Comparison of ENCODE assay signal across 9 mouse cellular contexts in genomic region chr10:26494380-26494781, GRCm38 (mm10).
DNase-seq lines count a peak whose midpoint lies in the region; ATAC-seq lines count a peak whose summit lies in the region.
"Had no signal": no experiment of that assay in that cellular context is flagged by ENCODE, and none has a peak within 500 bp of the region (broad histone marks: within the 10 kb centered on the region; RNA-seq: fewer than 3 reads in every experiment).

No protein-coding gene starts in this region.

- peak; percentile 53 for DNase-seq in hindbrain, embryonic 11.5 days (ENCODE audit: low spot score)
- peak; percentile 73 for DNase-seq in T-cell, adult 2 months (ENCODE audit: low spot score)
- peak; percentile 21 for DNase-seq in kidney, adult 11 months
- no peak for DNase-seq in liver, embryonic 11.5 days (ENCODE audit: low spot score)
- DNase-seq in retina, embryonic 14.5 days (ENCODE audit: low spot score), result peak; percentile 70
- DNase-seq in thymus, postnatal 36 days, result peak; percentile 46 to 63

- no peaks in the 10 kb centered on the region for H3K27me3 ChIP-seq in hindbrain, embryonic 11.5 days (ENCODE audit: control insufficient read depth, insufficient read depth, low read length)
- H3K27me3 ChIP-seq in hindbrain, embryonic 12.5 days, result no peaks in the 10 kb centered on the region
- no peaks in the 10 kb centered on the region for H3K27me3 ChIP-seq in forebrain, embryonic 12.5 days
- no peaks in the 10 kb centered on the region for H3K27me3 ChIP-seq in liver, embryonic 11.5 days (replicated peaks; ENCODE audit: control insufficient read depth, insufficient read depth, low read length)

- no peak overlapping the region for H3K9ac ChIP-seq in hindbrain, embryonic 11.5 days (ENCODE audit: low read depth, low read length)
- no peak overlapping the region for H3K9ac ChIP-seq in hindbrain, embryonic 12.5 days
- no peak overlapping the region for H3K9ac ChIP-seq in forebrain, embryonic 12.5 days
- no peak overlapping the region for H3K9ac ChIP-seq in liver, embryonic 11.5 days (ENCODE audit: low read depth, low read length)

- H3K9me3 ChIP-seq in hindbrain, embryonic 11.5 days (ENCODE audit: control insufficient read depth, low read length), result no peaks in the 10 kb centered on the region
- no peaks in the 10 kb centered on the region for H3K9me3 ChIP-seq in hindbrain, embryonic 12.5 days (replicated peaks)
- no peaks in the 10 kb centered on the region for H3K9me3 ChIP-seq in forebrain, embryonic 12.5 days
- no peaks in the 10 kb centered on the region for H3K9me3 ChIP-seq in liver, embryonic 11.5 days (ENCODE audit: control insufficient read depth, low read length)

- no peak overlapping the region for H3K4me2 ChIP-seq in hindbrain, embryonic 11.5 days (replicated peaks; ENCODE audit: low read depth, low read length)
- no peak overlapping the region for H3K4me2 ChIP-seq in hindbrain, embryonic 12.5 days (replicated peaks)
- no peak overlapping the region for H3K4me2 ChIP-seq in forebrain, embryonic 12.5 days
- H3K4me2 ChIP-seq in liver, embryonic 11.5 days, result peak overlapping the region; percentile 28

- ATAC-seq in hindbrain, embryonic 11.5 days (ENCODE audit: low FRiP score), result peak; percentile 40; the same call in 1 of the 2 replicates
- ATAC-seq in hindbrain, embryonic 12.5 days (ENCODE audit: low FRiP score), result no peak
- ATAC-seq in forebrain, embryonic 12.5 days (ENCODE audit: low FRiP score), result peak; percentile 20; the same call in 1 of the 2 replicates
- ATAC-seq in liver, embryonic 11.5 days (replicated peaks; ENCODE audit: low FRiP score), result no peak; the same call in 1 of the 2 replicates

- H3K27ac ChIP-seq in hindbrain, embryonic 11.5 days (ENCODE audit: low read depth, low read length), result no peak overlapping the region
- H3K27ac ChIP-seq in hindbrain, embryonic 12.5 days, result no peak overlapping the region
- no peak overlapping the region for H3K27ac ChIP-seq in forebrain, embryonic 12.5 days
- H3K27ac ChIP-seq in liver, embryonic 11.5 days (ENCODE audit: low read depth, low read length), result no peak overlapping the region
- H3K27ac ChIP-seq: macrophage had no signal

- H3K36me3 ChIP-seq in hindbrain, embryonic 11.5 days (ENCODE audit: control insufficient read depth, insufficient read depth, low read length), result no peaks in the 10 kb centered on the region
- H3K36me3 ChIP-seq in hindbrain, embryonic 12.5 days, result no peaks in the 10 kb centered on the region
- H3K36me3 ChIP-seq in forebrain, embryonic 12.5 days (replicated peaks), result no peaks in the 10 kb centered on the region
- H3K36me3 ChIP-seq in liver, embryonic 11.5 days (ENCODE audit: control insufficient read depth, insufficient read depth, low read length), result no peaks in the 10 kb centered on the region

- no peaks in the 10 kb centered on the region for H3K4me1 ChIP-seq in hindbrain, embryonic 11.5 days (replicated peaks; ENCODE audit: control insufficient read depth, insufficient read depth, low read length)
- no peaks in the 10 kb centered on the region for H3K4me1 ChIP-seq in hindbrain, embryonic 12.5 days
- no peaks in the 10 kb centered on the region for H3K4me1 ChIP-seq in forebrain, embryonic 12.5 days
- H3K4me1 ChIP-seq in liver, embryonic 11.5 days (replicated peaks; ENCODE audit: control insufficient read depth, insufficient read depth, low read length), result no peaks in the 10 kb centered on the region

- WGBS in hindbrain, embryonic 11.5 days, result 73% methylated on average over 9 of the region's 9 CpGs
- WGBS in hindbrain, embryonic 12.5 days, result 72% methylated on average over 9 of the region's 9 CpGs
- WGBS in forebrain, embryonic 12.5 days, result 68% methylated on average over 9 of the region's 9 CpGs
- 52% methylated on average over 9 of the region's 9 CpGs for WGBS in liver, embryonic 11.5 days

- H3K4me3 ChIP-seq in hindbrain, embryonic 11.5 days (ENCODE audit: low read depth, low read length), result no peak overlapping the region
- no peak overlapping the region for H3K4me3 ChIP-seq in hindbrain, embryonic 12.5 days
- H3K4me3 ChIP-seq in forebrain, embryonic 12.5 days (replicated peaks), result no peak overlapping the region
- H3K4me3 ChIP-seq in liver, embryonic 11.5 days (ENCODE audit: low read depth, low read length), result no peak overlapping the region

Comparison
In these comparisons a context has a peak if more than half of its experiments do, and no peak if none do; other contexts are left out.
1. ATAC-seq: peak in hindbrain, embryonic 11.5 days (single experiment) and forebrain, embryonic 12.5 days (single experiment); none in hindbrain, embryonic 12.5 days (single experiment) and liver, embryonic 11.5 days (single experiment).